Mouse (Mus musculus) gastrocnemius, postnatal 4 days (tissue): ENCODE data around the gene Pmm2. TPM values are rescaled to one million over a fixed set of nuclear protein-coding genes. Genes with fewer than 3 reads are reported as not detected.

ENCODE experiments used
- DNase-seq, 2 experiments: peaks; one replicate each; pipeline ENCODE4 v3.0.0; 2021 to 2022; ENCODE audit warnings: low spot score in 2 of 2, mixed read lengths in 2 of 2
- microRNA-seq: library from miRNA; unstranded; fragments of <30 nt; microRNA quantifications from one replicate; pipeline ENCODE4 v1.2.0, GENCODE M21; 2021
- total RNA-seq, 2 experiments: library from RNA; stranded (reverse); gene quantifications; 2 replicates each; pipeline ENCODE4 v1.2.3; 2021

Pmm2 gene
- total RNA-seq, 2 experiments from 2014 or later = 33.6 to 34.3 TPM

GRCm38 (mm10) chr16:8678035-8678434, 40.6 kb downstream of the Pmm2 start:
- no peak for DNase-seq

GRCm38 (mm10) chr16:8678676-8679075, 41.2 kb downstream of the Pmm2 start:
- no peak for DNase-seq

DNA sequence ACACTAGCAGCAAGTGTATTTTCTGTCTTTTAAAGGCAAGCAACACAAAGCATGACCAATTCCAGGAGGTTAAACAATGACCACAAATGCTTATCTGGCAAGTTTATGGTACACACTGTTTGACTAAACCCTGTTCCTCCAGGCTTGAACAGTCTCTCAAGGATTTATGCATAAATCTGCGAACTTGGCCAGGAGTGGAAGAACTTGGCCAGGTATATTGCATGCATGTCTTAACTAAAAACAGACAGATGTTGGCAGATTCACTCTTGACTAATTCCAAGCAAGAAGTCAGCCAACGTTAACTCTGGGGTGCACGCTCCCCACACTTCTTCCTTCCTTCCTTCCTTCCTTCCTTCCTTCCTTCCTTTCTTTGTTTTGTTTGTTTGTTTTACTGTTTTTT, 42.3 kb downstream of the Pmm2 start:
- DNase-seq = no peak

DNA sequence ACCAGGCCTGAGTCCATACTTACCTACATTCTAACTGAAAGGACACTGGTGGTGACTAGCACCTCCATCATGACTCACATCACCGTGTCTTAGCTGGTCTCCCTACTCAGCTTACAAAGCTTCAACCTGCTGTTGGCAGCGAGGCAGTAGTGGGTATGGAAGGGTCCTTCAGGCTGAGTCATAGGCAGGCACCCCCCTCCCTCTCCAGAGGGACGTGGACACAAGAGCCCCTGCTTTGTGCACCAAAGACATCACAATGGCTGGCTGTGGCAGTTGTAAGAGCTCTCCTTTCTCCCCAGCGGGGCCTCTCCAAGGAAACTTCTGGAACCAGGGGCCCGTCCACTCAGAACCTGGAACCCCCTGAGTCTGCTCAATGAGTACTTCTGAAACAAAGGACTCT, 43.0 kb downstream of the Pmm2 start, which contains the start of gene Gm5767:
TSS of gene Gm5767 (plus strand) at position 301 of the 400 bp plus-strand sequence.
- DNase-seq = no peak

GRCm38 (mm10) chr16:8685087-8685486, 47.6 kb downstream of the Pmm2 start:
- no peak for DNase-seq

DNA sequence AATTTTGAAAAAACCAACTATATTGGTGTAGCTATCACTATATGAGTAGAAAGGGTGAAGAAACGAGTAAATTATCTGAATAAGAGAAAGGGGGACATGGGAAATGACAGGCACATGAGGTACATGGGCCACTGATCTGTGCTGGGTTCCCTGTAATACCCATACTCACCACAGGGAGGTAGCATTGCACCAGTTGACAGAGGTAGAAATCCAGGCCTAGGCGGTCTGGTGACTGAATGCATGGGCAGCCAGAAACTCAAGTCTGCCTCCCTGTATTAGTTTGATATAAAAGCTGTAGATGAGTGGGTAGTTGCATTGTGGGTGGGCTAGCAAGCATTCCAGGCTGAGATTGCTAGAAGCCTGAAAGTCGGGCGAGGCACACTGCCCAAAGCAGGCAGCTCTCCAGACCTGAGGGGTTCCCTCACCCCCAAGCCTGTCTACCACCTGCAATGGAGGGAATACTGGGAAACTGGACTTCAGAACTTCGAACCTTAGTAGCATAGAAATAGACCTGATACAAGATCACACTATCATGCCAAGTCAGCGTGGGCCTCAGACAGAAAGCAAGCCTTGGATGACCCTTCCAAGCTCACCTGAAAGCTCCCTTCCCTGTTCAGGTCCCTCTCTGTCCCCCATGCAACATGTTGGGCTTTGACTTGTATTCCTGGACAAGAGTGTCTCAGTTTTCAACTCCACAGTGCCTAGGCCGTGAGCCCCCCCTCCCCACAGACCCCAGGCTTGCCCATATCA, 48.8 kb downstream of the Pmm2 start:
- peak in 1 of 2 experiments; percentile 71 for DNase-seq

GRCm38 (mm10) chr16:8686871-8687535, 49.5 kb downstream of the Pmm2 start:
- DNase-seq = no peak

- DNase-seq = no peak
Measured at GRCm38 (mm10) chr16:8687559-8688112, 50.2 kb downstream of the Pmm2 start.

GRCm38 (mm10) chr16:8689979-8690656, 52.6 kb downstream of the Pmm2 start:
- no peak for DNase-seq

- no peak for DNase-seq
Measured at GRCm38 (mm10) chr16:8691206-8691605, 53.7 kb downstream of the Pmm2 start.

- DNase-seq = no peak
Measured at GRCm38 (mm10) chr16:8699556-8699955, 62.1 kb downstream of the Pmm2 start.

DNA sequence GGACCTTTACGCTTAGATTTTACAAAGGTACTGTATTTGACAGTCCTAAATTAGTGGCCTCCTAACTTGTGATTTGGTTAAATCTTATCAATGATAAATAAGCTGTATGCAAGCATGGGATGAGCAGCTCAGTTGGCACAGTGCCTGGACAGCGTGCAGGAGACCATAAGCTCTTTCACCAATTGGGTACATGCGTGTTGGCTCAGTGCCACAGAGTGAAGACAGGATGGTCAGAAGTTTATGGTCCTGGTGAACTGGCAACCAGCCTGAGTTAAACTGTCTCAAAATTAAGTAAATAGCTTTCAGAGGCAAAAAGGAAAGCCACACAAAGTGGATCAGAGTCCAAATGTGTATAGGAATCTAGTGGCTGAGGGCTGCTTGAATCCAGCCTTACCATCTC, 63.1 kb downstream of the Pmm2 start:
- no peak for DNase-seq

- DNase-seq = no peak
Measured at GRCm38 (mm10) chr16:8711998-8712397, 74.5 kb downstream of the Pmm2 start.

Small RNA genes within 50 kb of the gene (microRNA-seq; reads per million reads assigned to microRNA genes)
- not detected for gene Gm22137

Other genes with a start within 250 kb of the Pmm2 start
- not detected for gene Tmem114, start 212.5 kb upstream of the Pmm2 start, total RNA-seq
- gene Mettl22, start 166.9 kb upstream of the Pmm2 start, total RNA-seq = 10 to 100 TPM; 46.6 to 51.5 TPM
- 10 to 100 TPM in 1 of 2 experiments, 1 to 10 TPM in 1; 9.7 to 10.5 TPM for gene Abat, start 124.2 kb upstream of the Pmm2 start, total RNA-seq
- 10 to 100 TPM in 1 of 2 experiments, 1 to 10 TPM in 1; 9.3 to 10.6 TPM for gene Tmem186, start within 50 bp of the Pmm2 start, total RNA-seq
- 10 to 100 TPM; 44.8 to 49.2 TPM for gene Carhsp1, start 34.5 kb downstream of the Pmm2 start, total RNA-seq
- gene Gm5767, start 43.1 kb downstream of the Pmm2 start, total RNA-seq = under 1 TPM in 1 of 2 experiments, not detected in 1; 0.49 TPM
- gene Usp7, start 154.6 kb downstream of the Pmm2 start, total RNA-seq = 10 to 100 TPM; 76.9 to 89.0 TPM
- 10 to 100 TPM; 65.8 to 72.2 TPM for gene 1810013L24Rik, start 192.4 kb downstream of the Pmm2 start, total RNA-seq